Mouse (Mus musculus) embryonic facial prominence, embryonic 11.5 days (tissue): ENCODE data around the gene Gm12166. TPM values are rescaled to one million over a fixed set of nuclear protein-coding genes. Genes with fewer than 3 reads are reported as not detected.

Experiments used
- ATAC-seq: fragments of 200-750 bp; cut with Nextera tagmentation; replicated peaks from 2 replicates; pipeline ENCODE4 v1.8.0; 2017; ENCODE audit warnings: low read depth; ENCODE audit not compliant: insufficient number of reproducible peaks, low FRiP score, low TSS enrichment
- DNase-seq: peaks from one replicate; pipeline ENCODE4 v3.0.0-alpha.2; 2015; ENCODE audit warnings: low spot score
- H3K27ac ChIP-seq: fragments of 300-500 bp; sonication (generic); replicated peaks from 2 replicates; pipeline ENCODE4 v1.5.1; 2014; ENCODE audit warnings: mild to moderate bottlenecking, low read depth, low read length, control low read depth
- H3K27me3 ChIP-seq: fragments of 300-500 bp; sonication (generic); 2 replicates; pipeline ENCODE4 v1.6.1; 2014; ENCODE audit warnings: mild to moderate bottlenecking, low read length, moderate library complexity, mixed read lengths; ENCODE audit not compliant: control insufficient read depth, insufficient read depth
- H3K36me3 ChIP-seq: fragments of 300-500 bp; sonication (generic); replicated peaks from 2 replicates; pipeline ENCODE4 v1.6.1; 2014; ENCODE audit warnings: low read depth, mild to moderate bottlenecking, low read length, moderate library complexity, mixed read lengths; ENCODE audit not compliant: control insufficient read depth, insufficient read depth
- H3K4me1 ChIP-seq: fragments of 300-500 bp; sonication (generic); 2 replicates; pipeline ENCODE4 v1.6.1; 2014; ENCODE audit warnings: low read length, mixed read lengths; ENCODE audit not compliant: control insufficient read depth, insufficient read depth
- H3K4me2 ChIP-seq: fragments of 300-500 bp; sonication (generic); 2 replicates; pipeline ENCODE4 v1.6.1; 2014; ENCODE audit warnings: low read depth, mild to moderate bottlenecking, control low read depth, low read length, moderate library complexity
- H3K4me3 ChIP-seq: fragments of 300-500 bp; sonication (generic); 2 replicates; pipeline ENCODE4 v1.5.1; 2014; ENCODE audit warnings: low read depth, low read length, control low read depth
- H3K9ac ChIP-seq: fragments of 300-500 bp; sonication (generic); replicated peaks from 2 replicates; pipeline ENCODE4 v1.6.1; 2014; ENCODE audit warnings: mild to moderate bottlenecking, control low read depth, low read length
- H3K9me3 ChIP-seq: fragments of 300-500 bp; sonication (generic); replicated peaks from 2 replicates; pipeline ENCODE4 v1.6.1; 2016; ENCODE audit warnings: mild to moderate bottlenecking, low read length, inconsistent platforms, mixed read lengths; ENCODE audit not compliant: control insufficient read depth
- WGBS: fragments of 180-500 bp; shearing (Covaris S2); extraction: QIAGEN DNeasy Blood & Tissue Kit; methylation state at CpG from one replicate; pipeline ENCODE4 v1.1.7; 2014; 5-methylcytosine and 5-hydroxymethylcytosine counted together
- polyA plus RNA-seq: library from polyadenylated mRNA; unstranded; fragments of >200 nt; fragmentation: Nextera tagmentation; extraction: Ambion mirVana; gene quantifications from 2 replicates; pipeline ENCODE4 v1.2.1, GENCODE M21; 2014

Gene Gm12166
- polyA plus RNA-seq, 1 experiment from 2014 or later, result 2.8 TPM

DNA sequence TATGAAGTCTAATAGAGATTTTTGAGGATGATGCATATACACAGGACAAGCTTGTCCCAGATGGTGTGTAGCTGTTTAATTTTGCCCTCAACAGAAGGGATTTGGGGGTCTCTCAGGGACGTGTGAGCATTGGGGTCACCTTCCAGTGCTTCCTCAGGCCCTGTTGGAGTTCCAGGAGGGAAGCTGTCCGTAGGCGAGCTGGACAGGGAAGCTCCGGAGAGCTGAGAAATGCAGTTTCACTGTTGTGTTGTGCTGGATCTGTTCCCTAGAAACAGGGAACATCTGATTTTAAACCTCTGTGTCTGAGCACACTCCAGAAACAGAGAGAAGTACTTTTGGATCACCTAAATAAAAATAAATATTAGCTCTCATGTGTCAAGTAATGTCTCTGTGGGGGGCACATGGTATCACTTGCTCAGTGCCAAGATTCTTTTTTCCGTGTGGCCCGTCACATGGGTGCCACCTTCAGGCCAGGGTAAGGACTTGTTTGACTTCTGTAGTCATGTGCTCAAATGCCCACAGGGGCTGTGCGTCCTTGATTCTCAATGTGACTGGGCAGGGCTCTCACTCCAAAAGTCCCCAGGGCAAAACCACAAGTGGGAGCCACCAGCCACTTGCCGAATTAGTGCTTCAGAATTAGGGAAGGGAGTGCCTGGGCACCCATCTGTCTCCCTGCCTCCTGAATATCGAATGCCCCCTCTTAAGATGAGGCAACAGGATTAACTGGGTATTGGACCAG lies 11.0 kb upstream of the Gm12166 start:
- Histone ChIP-seq H3K27ac (no peak overlapping the region), H3K9ac (no peak overlapping the region), H3K9me3 (no peaks in the 10 kb centered on the region), H3K36me3 (no peaks in the 10 kb centered on the region), H3K4me3 (no peak overlapping the region), H3K4me1 (no peaks in the 10 kb centered on the region), H3K4me2 (no peak overlapping the region), H3K27me3 (no peaks in the 10 kb centered on the region)
- 66% methylated on average over 9 of the region's 9 CpGs for WGBS
- no peak for DNase-seq
- no peak for ATAC-seq

DNA sequence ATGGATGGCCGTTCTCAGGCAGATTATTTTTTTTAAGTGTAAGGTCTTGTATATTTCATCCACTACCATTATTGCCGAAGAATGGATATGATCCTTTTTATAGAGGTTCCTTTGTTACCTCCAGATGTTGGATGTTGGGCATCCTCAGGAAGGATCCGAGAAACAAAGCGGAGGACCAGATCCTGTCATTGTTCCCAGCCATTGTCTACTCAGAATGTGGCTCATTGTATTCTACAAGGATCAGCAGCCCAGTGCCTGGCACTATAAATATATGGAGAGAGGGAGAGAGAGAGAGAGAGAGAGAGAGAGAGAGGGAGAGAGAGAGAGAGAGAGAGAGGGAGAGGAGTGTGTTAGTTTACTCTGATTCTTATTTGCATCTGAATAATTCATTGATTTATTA lies 10.4 kb upstream of the Gm12166 start:
- DNase-seq (no peak), ATAC-seq (no peak)
- Histone ChIP-seq H3K4me2 (no peak overlapping the region), H3K4me1 (no peaks in the 10 kb centered on the region), H3K27ac (no peak overlapping the region), H3K4me3 (no peak overlapping the region), H3K9ac (no peak overlapping the region), H3K9me3 (no peaks in the 10 kb centered on the region), H3K27me3 (no peaks in the 10 kb centered on the region), H3K36me3 (no peaks in the 10 kb centered on the region)
- 74% methylated on average over 4 of the region's 4 CpGs for WGBS

GRCm38 (mm10) chr11:46061776-46062445 lies 9.8 kb upstream of the Gm12166 start:
- no peak overlapping the region for H3K9ac ChIP-seq
- DNase-seq, result no peak
- H3K36me3 ChIP-seq, result no peaks in the 10 kb centered on the region
- H3K4me1 ChIP-seq, result no peaks in the 10 kb centered on the region
- no peak overlapping the region for H3K4me2 ChIP-seq
- no peak for ATAC-seq
- H3K27ac ChIP-seq, result no peak overlapping the region
- no peaks in the 10 kb centered on the region for H3K9me3 ChIP-seq
- 79% methylated on average over 6 of the region's 6 CpGs for WGBS
- H3K4me3 ChIP-seq, result no peak overlapping the region
- H3K27me3 ChIP-seq, result no peaks in the 10 kb centered on the region

DNA sequence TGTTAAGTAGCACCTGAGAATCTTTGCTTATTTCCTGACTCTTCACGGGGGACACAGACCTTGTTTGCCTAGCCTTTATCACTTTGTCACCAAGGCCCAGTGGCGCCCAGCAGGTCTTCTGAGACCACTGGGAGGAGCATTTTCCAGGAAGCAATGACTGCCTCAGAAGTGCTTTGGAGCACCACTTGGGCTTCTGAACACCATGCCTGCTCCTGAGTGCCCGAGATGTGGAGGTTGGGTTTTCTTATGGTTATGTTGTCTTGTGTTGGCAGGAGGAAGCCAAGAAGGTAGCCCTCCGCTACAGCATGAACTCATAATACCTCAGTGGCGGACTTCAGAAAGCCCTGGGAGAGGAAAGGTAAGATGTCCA lies 8.5 kb upstream of the Gm12166 start:
- Histone ChIP-seq H3K36me3 (no peaks in the 10 kb centered on the region), H3K9ac (no peak overlapping the region), H3K4me1 (0 out of 2 replicates have a peak, but pooled peaks cover 2% of the 10 kb centered on the region), H3K27ac (no peak overlapping the region), H3K4me2 (no peak overlapping the region), H3K9me3 (no peaks in the 10 kb centered on the region), H3K27me3 (no peaks in the 10 kb centered on the region), H3K4me3 (no peak overlapping the region)
- ATAC-seq (no peak), DNase-seq (no peak)
- 79% methylated on average over 5 of the region's 5 CpGs for WGBS

GRCm38 (mm10) chr11:46059887-46060650 lies 7.9 kb upstream of the Gm12166 start:
- Histone ChIP-seq H3K27ac (no peak overlapping the region), H3K4me2 (no peak overlapping the region), H3K36me3 (no peaks in the 10 kb centered on the region), H3K27me3 (no peaks in the 10 kb centered on the region), H3K9me3 (no peaks in the 10 kb centered on the region), H3K4me3 (no peak overlapping the region), H3K4me1 (peaks cover 2% of the 10 kb centered on the region; the same call in 1 of the 2 replicates), H3K9ac (no peak overlapping the region)
- DNase-seq (no peak), ATAC-seq (no peak)
- 64% methylated on average over 8 of the region's 8 CpGs for WGBS

- no peak overlapping the region for H3K9ac ChIP-seq
- no peak overlapping the region for H3K4me2 ChIP-seq
- H3K4me3 ChIP-seq, result no peak overlapping the region
- DNase-seq, result no peak
- no peaks in the 10 kb centered on the region for H3K9me3 ChIP-seq
- peaks cover 2% of the 10 kb centered on the region; the same call in 1 of the 2 replicates for H3K4me1 ChIP-seq
- ATAC-seq, result no peak
- H3K27ac ChIP-seq, result no peak overlapping the region
- no peaks in the 10 kb centered on the region for H3K36me3 ChIP-seq
- H3K27me3 ChIP-seq, result no peaks in the 10 kb centered on the region
- 94% methylated on average over 4 of the region's 4 CpGs for WGBS
Observed at GRCm38 (mm10) chr11:46058916-46059315, 6.8 kb upstream of the Gm12166 start.

- Histone ChIP-seq H3K4me2 (no peak overlapping the region), H3K4me1 (peaks cover 2% of the 10 kb centered on the region; the same call in 1 of the 2 replicates), H3K36me3 (no peaks in the 10 kb centered on the region), H3K27me3 (no peaks in the 10 kb centered on the region), H3K9ac (no peak overlapping the region; the same call in 1 of the 2 replicates), H3K9me3 (no peaks in the 10 kb centered on the region), H3K4me3 (no peak overlapping the region), H3K27ac (no peak overlapping the region)
- DNase-seq (no peak), ATAC-seq (no peak)
- WGBS, result 52% methylated on average over 9 of the region's 9 CpGs
Observed at GRCm38 (mm10) chr11:46058011-46058410, 5.9 kb upstream of the Gm12166 start.
